Mouse (Mus musculus): ENCODE measurements around the gene Nap1l1.

DNA sequence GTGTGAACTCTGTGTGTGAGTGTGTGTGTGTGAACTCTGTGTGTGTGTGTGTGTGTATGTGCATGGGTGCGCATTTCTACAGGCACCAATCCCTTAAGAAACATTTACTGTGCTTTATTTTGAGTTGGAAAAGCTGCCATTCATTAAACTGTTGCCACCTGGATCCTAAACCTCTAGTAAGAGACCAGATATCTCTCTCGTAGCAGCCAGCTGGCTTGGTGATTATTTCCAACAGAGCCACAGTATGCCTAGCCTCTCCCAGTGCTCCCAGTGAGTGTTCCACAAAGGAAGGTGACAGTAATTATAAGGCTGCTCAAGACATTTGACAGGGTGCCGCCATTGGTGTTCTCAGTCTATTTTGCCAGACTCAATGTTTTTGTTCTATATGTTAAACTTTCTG lies 47.6 kb downstream of the Nap1l1 start:
- TF ChIP-seq CTCF (IDR thresholded peaks at IDR 0.05; ENCODE audit: low read depth, low read length) (no peak), GATA1 (IDR thresholded peaks at IDR 0.05; ENCODE audit: borderline replicate concordance, low read length) (no peak)

All from G1E (cell line).